Mouse (Mus musculus) limb, embryonic 15.5 days (tissue): Measurements from ENCODE around the gene Wasf2. TPM values are rescaled to one million over a fixed set of nuclear protein-coding genes. Genes with fewer than 3 reads are reported as not detected.

Experiments used
- ATAC-seq: fragments of 200-750 bp; cut with Nextera tagmentation; 2 replicates; pipeline ENCODE4 v1.8.0; 2017; ENCODE audit warnings: low read depth, moderate TSS enrichment; ENCODE audit not compliant: insufficient number of reproducible peaks, low FRiP score, low TSS enrichment
- H3K27ac ChIP-seq: fragments of 300-500 bp; sonication (generic); 2 replicates; pipeline ENCODE4 v1.5.1; 2015; ENCODE audit warnings: moderate library complexity, mild to moderate bottlenecking, inconsistent platforms
- H3K27me3 ChIP-seq: fragments of 300-500 bp; sonication (generic); 2 replicates; pipeline ENCODE4 v1.6.1; 2015; ENCODE audit warnings: inconsistent platforms
- H3K36me3 ChIP-seq: fragments of 300-500 bp; sonication (generic); 2 replicates; pipeline ENCODE4 v1.6.1; 2015; ENCODE audit warnings: inconsistent platforms
- H3K4me1 ChIP-seq: fragments of 300-500 bp; sonication (generic); 2 replicates; pipeline ENCODE4 v1.6.1; 2015; ENCODE audit warnings: inconsistent platforms
- H3K4me2 ChIP-seq: fragments of 300-500 bp; sonication (generic); 2 replicates; pipeline ENCODE4 v1.6.1; 2015; ENCODE audit warnings: mild to moderate bottlenecking, inconsistent platforms
- H3K4me3 ChIP-seq: fragments of 300-500 bp; sonication (generic); 2 replicates; pipeline ENCODE4 v1.5.1; 2015; ENCODE audit warnings: mild to moderate bottlenecking, inconsistent platforms
- H3K9ac ChIP-seq: fragments of 300-500 bp; sonication (generic); 2 replicates; pipeline ENCODE4 v1.6.1; 2015; ENCODE audit warnings: inconsistent platforms
- H3K9me3 ChIP-seq: fragments of 300-500 bp; sonication (generic); 2 replicates; pipeline ENCODE4 v1.6.1; 2016; ENCODE audit warnings: inconsistent platforms
- WGBS: fragments of 180-500 bp; shearing (Covaris S2); methylation state at CpG from one replicate; pipeline ENCODE4 v1.1.7; 2015; 5-methylcytosine and 5-hydroxymethylcytosine counted together
- microRNA-seq: library from miRNA; unstranded; fragments of <30 nt; microRNA quantifications from one replicate; pipeline ENCODE4, GENCODE M21; 2016
- polyA plus RNA-seq: library from polyadenylated mRNA; unstranded; fragments of >200 nt; fragmentation: Nextera tagmentation; extraction: Ambion mirVana; gene quantifications from 2 replicates; pipeline ENCODE4 v1.2.1, GENCODE M21; 2015

Gene Wasf2
- polyA plus RNA-seq, 1 experiment from 2014 or later: 117 TPM

DNA sequence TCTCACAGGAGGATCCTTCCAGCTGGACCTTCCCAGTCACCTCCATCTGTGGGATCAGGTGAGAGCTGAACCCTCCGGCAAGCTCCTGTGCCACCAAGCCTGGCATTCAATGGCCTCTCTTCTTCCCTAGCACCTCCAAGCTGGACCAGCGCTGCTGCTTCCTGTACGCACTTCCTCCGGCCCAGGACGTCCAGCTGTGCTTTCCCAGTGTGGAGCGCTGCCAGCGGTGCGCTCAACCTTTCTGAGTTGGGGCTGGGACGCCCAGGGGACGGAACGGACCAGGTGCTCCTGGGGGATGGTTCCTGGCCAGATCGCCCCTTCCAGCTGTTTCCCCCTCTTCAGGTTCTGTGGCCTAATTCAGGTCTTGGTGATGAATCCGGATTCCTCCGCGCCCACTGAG, 116.8 kb downstream of the Wasf2 start:
- 28% methylated on average over 15 of the region's 15 CpGs for WGBS
- H3K27ac ChIP-seq: no peak overlapping the region
- H3K4me1 ChIP-seq: peaks cover 27% of the 10 kb centered on the region
- H3K27me3 ChIP-seq: peaks cover 78% of the 10 kb centered on the region
- no peaks in the 10 kb centered on the region for H3K36me3 ChIP-seq
- no peaks in the 10 kb centered on the region for H3K9me3 ChIP-seq
- no peak for ATAC-seq
- H3K4me3 ChIP-seq: no peak overlapping the region
- no peak overlapping the region for H3K9ac ChIP-seq
- H3K4me2 ChIP-seq: no peak overlapping the region

DNA sequence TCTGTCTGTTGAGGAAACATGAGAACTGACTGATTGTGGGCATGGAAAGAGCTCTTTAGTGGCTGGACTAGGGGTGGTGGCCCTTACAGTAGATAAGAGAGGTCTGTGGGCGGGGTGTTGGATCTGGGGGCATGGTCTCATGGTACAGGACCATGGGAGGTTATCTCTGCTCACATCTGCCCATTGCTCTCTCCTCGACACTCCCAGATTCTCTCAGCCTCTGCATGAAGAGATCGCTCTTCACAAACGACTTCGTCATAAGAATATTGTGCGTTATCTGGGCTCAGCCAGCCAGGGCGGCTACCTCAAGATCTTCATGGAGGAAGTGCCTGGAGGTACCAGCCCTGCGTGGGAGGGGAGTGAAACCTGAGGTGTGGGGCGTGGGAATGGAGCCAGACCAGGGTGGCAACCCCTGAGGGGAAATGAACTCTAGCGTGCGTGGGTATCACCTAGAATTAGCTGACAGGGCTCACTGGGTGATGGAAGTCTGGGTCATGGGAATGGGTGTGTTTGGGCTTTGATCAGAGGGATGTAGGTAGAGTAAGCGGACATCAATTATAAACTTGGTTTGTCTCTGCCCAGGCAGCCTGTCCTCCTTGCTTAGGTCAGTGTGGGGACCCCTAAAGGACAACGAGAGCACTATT, 117.6 kb downstream of the Wasf2 start:
- Histone ChIP-seq H3K9ac (no peak overlapping the region), H3K27me3 (peaks cover 76% of the 10 kb centered on the region), H3K4me1 (peaks cover 26% of the 10 kb centered on the region), H3K9me3 (no peaks in the 10 kb centered on the region), H3K4me2 (no peak overlapping the region), H3K27ac (no peak overlapping the region), H3K36me3 (no peaks in the 10 kb centered on the region), H3K4me3 (no peak overlapping the region)
- no peak for ATAC-seq
- 68% methylated on average over 13 of the region's 13 CpGs for WGBS

Small RNA genes lying within 50 kb of the gene (microRNA-seq; reads per million reads assigned to microRNA genes)
- gene Mir7017: not detected

Other genes starting within 250 kb of the Wasf2 start
- 61.6 and 63.4 TPM in 2 replicates for gene Stx12, start 246.0 kb upstream of the Wasf2 start, polyA plus RNA-seq
- gene Fam76a, start 207.9 kb upstream of the Wasf2 start, polyA plus RNA-seq: 43.9 and 47.4 TPM in 2 replicates
- gene Fgr, start 156.4 kb upstream of the Wasf2 start, polyA plus RNA-seq: 0.36 and 0.41 TPM in 2 replicates
- 10.7 and 13.2 TPM in 2 replicates for gene Ahdc1, start 119.2 kb upstream of the Wasf2 start, polyA plus RNA-seq
- 3.6 and 5.2 TPM in 2 replicates for gene Cd164l2, start 81.6 kb downstream of the Wasf2 start, polyA plus RNA-seq
- gene Gpr3, start 82.0 kb downstream of the Wasf2 start, polyA plus RNA-seq: not detected in 2 replicates
- 21.3 and 21.4 TPM in 2 replicates for gene Map3k6, start 110.3 kb downstream of the Wasf2 start, polyA plus RNA-seq
- 54.1 and 57.4 TPM in 2 replicates for gene Sytl1, start 132.6 kb downstream of the Wasf2 start, polyA plus RNA-seq
- 81.6 and 82.7 TPM in 2 replicates for gene Tmem222, start 147.3 kb downstream of the Wasf2 start, polyA plus RNA-seq
- 13.9 TPM in 2 replicates for gene Wdtc1, start 223.0 kb downstream of the Wasf2 start, polyA plus RNA-seq
- gene Slc9a1, start 239.2 kb downstream of the Wasf2 start, polyA plus RNA-seq: 10.1 and 10.9 TPM in 2 replicates